Mouse (Mus musculus): Measurements from ENCODE around the gene Pou6f1.

DNA sequence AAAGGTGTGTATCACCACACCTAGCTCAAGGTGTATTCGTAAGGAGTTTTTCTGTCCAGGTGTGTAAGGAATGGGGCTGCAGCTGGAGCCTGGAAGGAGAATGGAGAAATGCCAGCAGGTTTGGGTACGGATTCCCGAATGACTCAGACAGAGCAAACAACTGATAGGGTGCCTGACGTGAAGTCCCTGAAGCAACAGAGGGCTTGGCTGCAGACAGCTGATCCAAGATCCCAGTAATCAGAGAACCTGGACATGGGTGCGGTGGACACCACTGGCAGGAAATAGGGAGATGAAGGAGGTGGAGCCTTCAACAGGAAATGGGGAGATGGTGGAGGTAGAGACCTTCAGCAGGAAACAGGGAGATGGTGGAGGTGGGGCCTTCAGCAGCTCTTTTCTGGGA lies 32.5 kb upstream of the Pou6f1 start:
- TF ChIP-seq CTCF (IDR thresholded peaks at IDR 0.05; ENCODE audit: low read depth, low read length) (no peak), POLR2A (IDR thresholded peaks at IDR 0.05; ENCODE audit: extremely low read depth, insufficient read depth, low read length) (no peak)
